Comparison of ENCODE assay signal across 41 mouse cellular contexts in the genomic region with DNA sequence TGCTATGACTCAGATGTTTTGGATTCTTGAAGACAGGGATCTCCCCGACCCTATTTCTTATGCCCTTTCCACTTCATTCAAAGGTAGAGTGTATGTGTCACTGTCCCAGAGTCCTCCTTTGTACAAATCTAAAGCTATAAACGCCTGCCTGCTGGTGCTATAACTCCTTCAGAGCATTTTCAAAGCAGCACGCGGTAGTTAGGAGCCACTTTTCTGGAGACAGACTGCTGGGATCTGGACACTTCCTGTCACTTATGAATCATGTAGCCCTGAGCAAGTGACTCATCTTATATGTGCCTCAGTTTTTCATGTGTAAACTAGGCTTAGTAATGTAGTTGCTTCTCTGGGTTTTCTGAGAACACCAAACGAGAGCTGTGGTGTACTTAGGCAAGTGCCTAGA. TPM values are rescaled to one million over a fixed set of nuclear protein-coding genes. Genes with fewer than 3 reads are reported as not detected.
A peak's percentile ranks its signal among the peaks of the same experiment; 100 is the strongest.
DNase-seq lines count a peak whose midpoint lies in the region; ATAC-seq and TF ChIP-seq lines count a peak whose summit lies in the region.
"Had no signal": no experiment of that assay in that cellular context is flagged by ENCODE, and none has a peak within 500 bp of the region (broad histone marks: within the 10 kb centered on the region; RNA-seq: fewer than 3 reads in every experiment).

No protein-coding gene starts in this region.

- no peak overlapping the region for H3K27ac ChIP-seq in heart, embryonic 11.5 days (ENCODE audit: low read depth, low read length)
- H3K27ac ChIP-seq: embryonic facial prominence, embryonic 13.5 days; heart, embryonic 15.5 days; kidney, embryonic 15.5 days; layer of hippocampus, adult 2 months; left cerebral cortex, adult 2 months; limb, embryonic 13.5 days; liver, embryonic 13.5 days; macrophage; neural tube, embryonic 15.5 days had no signal

- 62% methylated on average over 5 of the region's 5 CpGs for WGBS in heart, embryonic 11.5 days (ENCODE audit: insufficient replicate concordance)

- no peak overlapping the region for H3K9ac ChIP-seq in heart, embryonic 11.5 days (ENCODE audit: low read depth, low read length)
- H3K9ac ChIP-seq: embryonic facial prominence, embryonic 13.5 days; heart, embryonic 15.5 days; kidney, embryonic 15.5 days; limb, embryonic 13.5 days; liver, embryonic 13.5 days; neural tube, embryonic 15.5 days had no signal

- H3K4me1 ChIP-seq in heart, embryonic 11.5 days (ENCODE audit: control insufficient read depth, insufficient read depth, low read length): no peaks in the 10 kb centered on the region
- H3K4me1 ChIP-seq: embryonic facial prominence, embryonic 13.5 days; heart, embryonic 15.5 days; kidney, embryonic 15.5 days; liver, embryonic 13.5 days; neural tube, embryonic 15.5 days had no signal

- in situ Hi-C loops in Patski (cut with MboI; ENCODE audit: low pct_unique_long_range_greater_than_20kb): loop anchor here (5.0 kb wide), 1 partner anchor 782 kb away; no protein-coding TSS in a partner anchor

- CTCF ChIA-PET in Patski (lab: Charles Lee): interaction anchor here (0.6 kb wide), 1 partner anchor 10 kb away, joined by 3 read pairs; no protein-coding TSS in a partner anchor

- H3K36me3 ChIP-seq in heart, embryonic 11.5 days (ENCODE audit: control insufficient read depth, insufficient read depth, low read length): no peaks in the 10 kb centered on the region
- H3K36me3 ChIP-seq: embryonic facial prominence, embryonic 13.5 days; heart, embryonic 15.5 days; kidney, embryonic 15.5 days; limb, embryonic 13.5 days; liver, embryonic 13.5 days; neural tube, embryonic 15.5 days had no signal

- no peak overlapping the region for H3K4me2 ChIP-seq in heart, embryonic 11.5 days
- H3K4me2 ChIP-seq: embryonic facial prominence, embryonic 13.5 days; heart, embryonic 15.5 days; kidney, embryonic 15.5 days; limb, embryonic 13.5 days; liver, embryonic 13.5 days; neural tube, embryonic 15.5 days had no signal

- no peak overlapping the region for H3K4me3 ChIP-seq in heart, embryonic 11.5 days (ENCODE audit: low read depth, low read length)
- H3K4me3 ChIP-seq: embryonic facial prominence, embryonic 13.5 days; erythroblast, embryonic 14.5 days; heart, embryonic 15.5 days; kidney, embryonic 15.5 days; layer of hippocampus, adult 2 months; left cerebral cortex, adult 2 months; limb, embryonic 13.5 days; liver, embryonic 13.5 days; neural tube, embryonic 15.5 days had no signal

- POLR2A ChIA-PET in Patski (lab: Charles Lee): no interaction called here

- no peaks in the 10 kb centered on the region for H3K9me3 ChIP-seq in heart, embryonic 11.5 days (replicated peaks; ENCODE audit: control insufficient read depth, low read length)
- H3K9me3 ChIP-seq: embryonic facial prominence, embryonic 13.5 days; heart, embryonic 15.5 days; kidney, embryonic 15.5 days; limb, embryonic 13.5 days; liver, embryonic 13.5 days; neural tube, embryonic 15.5 days had no signal

- TF ChIP-seq CTCF in Patski (IDR thresholded peaks at IDR 0.05): no peak

- H3K27me3 ChIP-seq in Patski: peaks cover 34% of the 10 kb centered on the region
- H3K27me3 ChIP-seq in heart, embryonic 11.5 days (ENCODE audit: control insufficient read depth, insufficient read depth, low read length): no peaks in the 10 kb centered on the region
- H3K27me3 ChIP-seq: embryonic facial prominence, embryonic 13.5 days; heart, embryonic 15.5 days; kidney, embryonic 15.5 days; limb, embryonic 13.5 days; liver, embryonic 13.5 days; neural tube, embryonic 15.5 days had no signal

- ATAC-seq in Patski: peak; percentile 39
- peak; percentile 20 for ATAC-seq in megakaryocyte, adult 5-6 weeks (ENCODE audit: poor library complexity, severe bottlenecking)
- ATAC-seq in heart, embryonic 11.5 days (replicated peaks; ENCODE audit: insufficient number of reproducible peaks, low FRiP score, low TSS enrichment): no peak
- ATAC-seq in CD4-positive, CD25-positive, alpha-beta regulatory T cell, adult 4 months: no peak
- ATAC-seq: activated CD4-positive, CD25-positive, alpha-beta regulatory T cell, adult 4 months; forebrain, embryonic 16.5 days; hindbrain, embryonic 16.5 days had no signal

- peak; percentile 8 for DNase-seq in adrenal gland, adult 8-10 months
- DNase-seq in adrenal gland, postnatal 25 days: no peak
- DNase-seq in 3T3-L1 (ENCODE audit: low read depth, low spot score): peak; percentile 80
- DNase-seq in Patski (ENCODE audit: low read depth, low spot score): no peak
- DNase-seq: cerebellum, adult 11 months; cerebellum, adult 9-11 months; gastrocnemius, postnatal 10 days; kidney, adult 18-20 months; kidney, postnatal 36 days; liver, embryonic 13.5 days; lung, adult 18-20 months; lung, postnatal 10 days; midbrain, embryonic 14.5 days; thymus, postnatal 4 days had no signal

RNA-seq across cellular contexts. Expression of a gene that starts 9.1 kb away (rescaled TPM):
- 1 to 10 TPM in 1 of 4 experiments, under 1 TPM in 2, not detected in 1; 0.32 to 2.2 (median 0.44) TPM for total RNA-seq in adrenal gland, adult 8-10 months (2022)
- 0.88 and 1.3 TPM in 2 replicates for total RNA-seq in adrenal gland, postnatal 25 days (2021)
- polyA plus RNA-seq in Patski (2021): not detected
- total RNA-seq in megakaryocyte, adult 5-6 weeks (2015): not detected in 2 replicates
- total RNA-seq in megakaryocyte, adult 5-6 weeks (2017): not detected in 2 replicates
- polyA plus RNA-seq in heart, embryonic 11.5 days (2014; fragmentation: Nextera tagmentation; extraction: Ambion mirVana): not detected in 2 replicates
- polyA plus RNA-seq in CD4-positive, CD25-positive, alpha-beta regulatory T cell, adult 4 months (2017; shearing (Covaris generic)): not detected
- total RNA-seq: common myeloid progenitor, adult 5-6 weeks; heart, postnatal 25 days; layer of hippocampus, adult 2 months; layer of hippocampus, postnatal 14 days; left cerebral cortex, adult 2 months; left cerebral cortex, postnatal 25 days; MEL; monocyte, adult 5-6 weeks had no signal
- polyA plus RNA-seq: erythroblast, embryonic 14.5 days; forebrain, embryonic 11.5 days; forebrain, embryonic 16.5 days; gonadal fat pad, adult 2 months; heart, embryonic 15.5 days; hindbrain, embryonic 11.5 days; intestine, embryonic 14.5 days; kidney, embryonic 15.5 days; macrophage; neural tube, embryonic 15.5 days; stomach, embryonic 14.5 days; thymus, postnatal 0 days had no signal

Comparison
In these comparisons a context has a peak if more than half of its experiments do, and no peak if none do; other contexts are left out.
1. DNase-seq: peak in adrenal gland, adult 8-10 months (single experiment) and 3T3-L1 (single experiment); none in adrenal gland, postnatal 25 days (single experiment) and Patski (single experiment).
2. ATAC-seq: peak in Patski (single experiment) and megakaryocyte, adult 5-6 weeks (single experiment); none in heart, embryonic 11.5 days (single experiment) and CD4-positive, CD25-positive, alpha-beta regulatory T cell, adult 4 months (single experiment).